Mouse (Mus musculus): ENCODE measurements around the gene Rpap2. TPM values are rescaled to one million over a fixed set of nuclear protein-coding genes. Genes with fewer than 3 reads are reported as not detected.
A peak's percentile ranks its signal among the peaks of the same experiment; 100 is the strongest.

The Rpap2 gene
- polyA plus RNA-seq, 1 experiment from 2014 or later: 23.1 TPM

DNA sequence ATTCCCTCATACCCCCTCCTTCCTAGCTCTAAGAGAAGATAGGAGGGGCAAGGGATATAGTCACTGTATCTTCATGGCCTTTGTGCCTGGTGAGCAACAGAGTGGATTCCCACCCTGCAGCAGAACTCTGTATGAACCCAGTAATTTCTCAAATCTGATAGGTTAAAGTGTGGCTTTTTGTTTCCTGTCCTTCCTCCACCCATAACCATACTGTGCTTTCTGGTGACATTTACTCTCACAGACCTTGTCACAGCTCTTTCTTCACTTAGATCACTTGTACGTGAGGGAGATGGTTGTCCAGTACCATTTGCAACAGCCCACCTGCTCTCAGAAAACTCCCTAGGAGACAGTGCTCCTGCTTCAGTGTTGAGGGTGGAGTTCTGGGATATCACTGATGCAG, 53.3 kb downstream of the Rpap2 start:
- WGBS: 88% methylated on average over 1 of the region's 1 CpGs

DNA sequence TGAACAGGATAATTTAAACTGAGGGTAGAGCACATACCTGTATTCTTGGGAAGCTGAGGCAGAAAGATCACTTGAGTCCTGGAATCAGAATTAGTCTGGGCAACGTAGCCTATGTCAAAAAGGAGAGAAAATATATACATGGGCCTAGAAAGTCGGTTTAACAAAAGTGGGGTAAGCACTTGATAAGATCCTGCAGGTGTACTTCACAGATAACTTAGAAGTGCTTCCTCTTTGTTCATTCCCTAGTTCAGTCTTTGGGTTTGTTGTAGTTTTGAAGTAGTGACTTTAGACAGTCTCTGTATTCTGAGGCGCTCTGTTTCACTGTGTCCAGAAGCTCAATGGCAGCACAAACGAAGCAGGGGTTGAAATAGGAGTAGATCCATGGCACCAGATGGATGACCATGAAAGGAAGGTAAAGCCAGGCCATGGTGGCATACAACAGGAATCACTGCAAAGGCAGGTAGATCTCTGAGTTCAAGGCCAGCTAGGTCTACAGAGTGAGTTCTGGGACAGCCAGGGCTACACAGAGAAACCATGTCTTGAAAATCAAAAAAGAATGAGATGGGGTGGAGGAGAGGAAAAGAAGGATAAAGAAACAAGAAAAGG, 55.0 kb downstream of the Rpap2 start:
- no peaks in the 10 kb centered on the region for H3K27me3 ChIP-seq (ENCODE audit: control insufficient read depth, insufficient read depth, low read length)
- H3K9ac ChIP-seq (ENCODE audit: low read length): no peak overlapping the region
- no peaks in the 10 kb centered on the region for H3K9me3 ChIP-seq (ENCODE audit: control insufficient read depth, low read length)
- H3K36me3 ChIP-seq (ENCODE audit: control insufficient read depth, insufficient read depth, low read length): no peaks in the 10 kb centered on the region
- H3K4me3 ChIP-seq (ENCODE audit: low read depth, low read length): no peak overlapping the region
- ATAC-seq (ENCODE audit: low FRiP score) (no peak), DNase-seq (ENCODE audit: low spot score, missing footprints) (no peak)
- H3K4me1 ChIP-seq (ENCODE audit: control insufficient read depth, insufficient read depth, low read length): no peaks in the 10 kb centered on the region
- WGBS: 88% methylated on average over 4 of the region's 4 CpGs
- no peak overlapping the region for H3K27ac ChIP-seq (ENCODE audit: low read depth, low read length)
- no peak overlapping the region for H3K4me2 ChIP-seq

More for the DNA sequence above, 53.3 kb downstream of the Rpap2 start:
- H3K4me3 ChIP-seq (ENCODE audit: low read depth, low read length): no peak overlapping the region
- DNase-seq (ENCODE audit: low spot score, missing footprints) (no peak), ATAC-seq (ENCODE audit: low FRiP score) (no peak)
- H3K27ac ChIP-seq (ENCODE audit: low read depth, low read length): no peak overlapping the region
- no peaks in the 10 kb centered on the region for H3K36me3 ChIP-seq (ENCODE audit: control insufficient read depth, insufficient read depth, low read length)
- no peak overlapping the region for H3K9ac ChIP-seq (ENCODE audit: low read length)
- H3K27me3 ChIP-seq (ENCODE audit: control insufficient read depth, insufficient read depth, low read length): no peaks in the 10 kb centered on the region
- H3K4me1 ChIP-seq (ENCODE audit: control insufficient read depth, insufficient read depth, low read length): no peaks in the 10 kb centered on the region
- no peaks in the 10 kb centered on the region for H3K9me3 ChIP-seq (ENCODE audit: control insufficient read depth, low read length)
- H3K4me2 ChIP-seq: no peak overlapping the region

DNA sequence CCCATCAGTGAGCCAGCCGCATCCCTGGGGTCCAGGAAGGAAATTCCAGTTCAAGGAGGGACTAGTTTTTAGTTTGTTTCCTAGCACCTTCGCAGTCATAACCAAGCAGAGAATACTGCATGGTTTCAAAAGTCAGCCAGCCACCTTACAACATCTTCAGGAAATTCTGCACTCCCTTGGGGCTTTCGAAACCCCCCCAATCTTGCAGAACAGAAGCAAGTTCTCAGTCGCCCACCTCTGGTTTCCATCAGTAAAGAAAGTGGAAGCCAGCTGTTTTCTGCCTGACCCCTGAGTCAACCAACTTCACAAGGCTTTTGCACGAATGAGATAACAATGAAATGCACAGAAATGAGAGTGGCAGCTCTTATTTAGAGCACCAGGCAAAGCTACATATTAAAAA, 81.2 kb downstream of the Rpap2 start:
- 69% methylated on average over 5 of the region's 5 CpGs for WGBS
- Histone ChIP-seq H3K27me3 (ENCODE audit: control insufficient read depth, insufficient read depth, low read length) (no peaks in the 10 kb centered on the region), H3K36me3 (ENCODE audit: control insufficient read depth, insufficient read depth, low read length) (no peaks in the 10 kb centered on the region), H3K27ac (ENCODE audit: low read depth, low read length) (no peak overlapping the region), H3K9ac (ENCODE audit: low read length) (no peak overlapping the region), H3K4me1 (ENCODE audit: control insufficient read depth, insufficient read depth, low read length) (no peaks in the 10 kb centered on the region), H3K4me3 (ENCODE audit: low read depth, low read length) (no peak overlapping the region), H3K4me2 (no peak overlapping the region), H3K9me3 (ENCODE audit: control insufficient read depth, low read length) (no peaks in the 10 kb centered on the region)
- ATAC-seq (ENCODE audit: low FRiP score) (no peak), DNase-seq (ENCODE audit: low spot score, missing footprints) (no peak)

DNA sequence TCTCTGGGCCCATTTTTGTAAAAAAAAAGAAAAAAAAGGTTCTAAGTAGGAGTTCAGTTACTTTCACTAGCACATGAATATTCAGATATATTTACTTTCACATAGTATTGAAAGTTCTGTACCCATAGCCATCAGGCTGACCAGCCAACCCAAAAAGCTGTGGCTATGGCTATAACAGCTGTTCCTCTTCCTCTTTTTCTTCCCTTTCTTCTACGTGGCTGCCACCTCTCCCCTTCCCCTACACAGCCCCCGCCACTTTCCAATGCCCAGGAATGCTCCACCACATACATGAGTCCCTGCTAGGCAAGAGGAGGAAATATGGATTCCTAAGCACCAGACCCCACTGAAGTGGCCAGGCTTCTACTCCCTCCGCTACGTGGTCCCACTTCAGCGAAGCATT, 84.1 kb downstream of the Rpap2 start:
- Histone ChIP-seq H3K9me3 (ENCODE audit: control insufficient read depth, low read length) (no peaks in the 10 kb centered on the region), H3K27ac (ENCODE audit: low read depth, low read length) (no peak overlapping the region), H3K9ac (ENCODE audit: low read length) (no peak overlapping the region), H3K4me1 (ENCODE audit: control insufficient read depth, insufficient read depth, low read length) (no peaks in the 10 kb centered on the region), H3K4me3 (ENCODE audit: low read depth, low read length) (no peak overlapping the region), H3K4me2 (no peak overlapping the region), H3K36me3 (ENCODE audit: control insufficient read depth, insufficient read depth, low read length) (no peaks in the 10 kb centered on the region), H3K27me3 (ENCODE audit: control insufficient read depth, insufficient read depth, low read length) (no peaks in the 10 kb centered on the region)
- 88% methylated on average over 5 of the region's 5 CpGs for whole genome bisulfite sequencing
- no peak for ATAC-seq (ENCODE audit: low FRiP score)
- DNase-seq (ENCODE audit: low spot score, missing footprints): no peak

DNA sequence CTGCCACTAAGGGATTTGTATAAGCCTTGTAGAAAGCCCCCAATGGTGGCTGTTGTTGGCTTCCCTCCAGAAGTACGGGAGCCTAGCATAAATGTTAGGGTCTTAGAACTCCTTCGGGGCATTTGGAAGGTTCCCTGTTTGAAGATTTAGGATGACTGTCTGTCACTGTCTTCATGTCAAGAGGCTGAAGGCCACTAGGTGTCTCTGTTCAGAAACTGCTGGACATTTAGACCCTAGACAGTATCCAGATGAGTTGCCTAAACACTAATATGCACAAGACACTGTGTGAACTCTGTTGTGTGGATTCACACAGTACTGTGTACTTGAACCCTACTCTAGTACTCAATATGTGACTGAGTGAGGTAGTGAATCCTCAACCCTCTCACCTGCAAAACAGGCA, 87.2 kb downstream of the Rpap2 start:
- Histone ChIP-seq H3K4me3 (ENCODE audit: low read depth, low read length) (no peak overlapping the region), H3K4me1 (ENCODE audit: control insufficient read depth, insufficient read depth, low read length) (0 out of 2 replicates have a peak, but pooled peaks cover 2% of the 10 kb centered on the region), H3K9me3 (ENCODE audit: control insufficient read depth, low read length) (no peaks in the 10 kb centered on the region), H3K27ac (ENCODE audit: low read depth, low read length) (no peak overlapping the region), H3K36me3 (ENCODE audit: control insufficient read depth, insufficient read depth, low read length) (no peaks in the 10 kb centered on the region), H3K9ac (ENCODE audit: low read length) (no peak overlapping the region), H3K27me3 (ENCODE audit: control insufficient read depth, insufficient read depth, low read length) (peaks cover 3% of the 10 kb centered on the region), H3K4me2 (no peak overlapping the region)
- DNase-seq (ENCODE audit: low spot score, missing footprints): no peak
- WGBS: 89% methylated on average over 2 of the region's 2 CpGs
- no peak for ATAC-seq (ENCODE audit: low FRiP score)

DNA sequence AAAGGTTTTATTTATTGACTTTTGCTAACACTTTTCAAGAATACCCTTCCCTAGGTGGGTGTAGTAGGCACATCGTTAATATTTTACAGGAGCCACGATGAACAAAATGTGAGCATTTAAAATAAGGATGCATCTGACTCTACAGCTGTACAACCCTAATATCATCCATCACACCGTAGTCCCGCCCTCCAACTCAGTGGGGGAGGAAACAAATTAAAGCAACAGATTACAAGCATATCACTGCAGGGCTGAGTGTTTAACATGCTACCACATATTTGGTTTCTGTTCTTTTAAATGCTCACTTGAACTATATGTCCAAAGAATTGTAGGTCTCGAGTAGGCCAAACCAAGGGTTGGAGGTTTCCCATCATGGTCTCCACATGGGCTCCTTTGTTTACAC, 90.0 kb downstream of the Rpap2 start:
- Histone ChIP-seq H3K27me3 (ENCODE audit: control insufficient read depth, insufficient read depth, low read length) (peaks cover 3% of the 10 kb centered on the region), H3K4me2 (no peak overlapping the region), H3K36me3 (ENCODE audit: control insufficient read depth, insufficient read depth, low read length) (no peaks in the 10 kb centered on the region), H3K4me3 (ENCODE audit: low read depth, low read length) (no peak overlapping the region), H3K4me1 (ENCODE audit: control insufficient read depth, insufficient read depth, low read length) (0 out of 2 replicates have a peak, but pooled peaks cover 2% of the 10 kb centered on the region), H3K9ac (ENCODE audit: low read length) (no peak overlapping the region), H3K9me3 (ENCODE audit: control insufficient read depth, low read length) (no peaks in the 10 kb centered on the region), H3K27ac (ENCODE audit: low read depth, low read length) (no peak overlapping the region)
- WGBS: 94% methylated on average over 5 of the region's 5 CpGs
- ATAC-seq (ENCODE audit: low FRiP score): no peak
- DNase-seq (ENCODE audit: low spot score, missing footprints): peak; percentile 39

DNA sequence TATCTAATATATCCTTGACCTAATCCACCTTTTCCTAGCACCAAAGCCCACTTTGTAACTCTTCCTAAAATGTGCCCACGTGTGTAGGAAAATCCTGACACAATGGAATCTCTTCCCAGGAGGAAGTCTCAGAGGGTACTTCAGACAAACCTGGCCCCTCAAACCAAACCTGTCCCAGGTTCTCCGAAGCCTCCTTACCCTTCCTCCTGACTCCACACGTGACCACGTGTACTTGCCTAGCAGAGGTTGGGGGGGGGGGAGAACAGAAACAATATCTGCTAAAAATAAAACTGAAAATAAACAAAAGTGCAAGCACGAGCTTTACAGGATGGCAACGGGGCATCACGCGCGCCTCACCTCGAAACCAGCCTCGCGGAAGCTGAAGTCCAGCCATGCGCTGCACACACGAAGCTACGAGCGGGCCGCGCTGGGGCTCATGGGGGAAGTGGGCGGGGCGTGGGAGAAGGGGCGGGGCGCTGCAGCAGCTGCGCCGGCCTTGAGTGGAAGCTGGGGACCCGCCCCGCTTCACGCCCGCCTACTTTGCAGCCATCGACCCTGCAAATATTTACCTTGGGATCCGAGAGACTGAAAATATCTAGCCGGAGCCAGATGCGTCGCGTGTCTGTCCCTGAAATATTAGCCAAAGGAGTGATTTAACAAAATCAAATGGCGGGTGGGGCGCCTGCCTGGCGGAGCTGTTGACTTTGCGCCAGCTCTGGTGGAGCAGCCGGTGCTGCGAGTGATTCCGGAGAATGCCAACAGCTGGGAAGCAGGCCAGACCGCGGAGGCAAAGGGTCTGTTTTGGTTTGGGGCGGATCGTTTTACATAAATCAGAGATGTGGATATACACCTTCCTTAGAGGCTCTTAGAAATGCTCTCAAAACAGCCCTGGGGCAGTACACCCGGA, 90.7 kb downstream of the Rpap2 start:
- peak; percentile 98 for DNase-seq (ENCODE audit: low spot score, missing footprints)
- H3K4me2 ChIP-seq: peak overlapping the region; percentile 53
- H3K4me1 ChIP-seq (ENCODE audit: control insufficient read depth, insufficient read depth, low read length): 0 out of 2 replicates have a peak, but pooled peaks cover 2% of the 10 kb centered on the region
- H3K27ac ChIP-seq (ENCODE audit: low read depth, low read length): no peak overlapping the region
- no peaks in the 10 kb centered on the region for H3K36me3 ChIP-seq (ENCODE audit: control insufficient read depth, insufficient read depth, low read length)
- peak; percentile 96 for ATAC-seq (ENCODE audit: low FRiP score)
- peak overlapping the region; percentile 29 for H3K9ac ChIP-seq (ENCODE audit: low read length)
- 20% methylated on average over 46 of the region's 46 CpGs for WGBS
- H3K4me3 ChIP-seq (ENCODE audit: low read depth, low read length): peak overlapping the region; percentile 31
- H3K9me3 ChIP-seq (ENCODE audit: control insufficient read depth, low read length): no peaks in the 10 kb centered on the region
- peaks cover 3% of the 10 kb centered on the region for H3K27me3 ChIP-seq (ENCODE audit: control insufficient read depth, insufficient read depth, low read length)

DNA sequence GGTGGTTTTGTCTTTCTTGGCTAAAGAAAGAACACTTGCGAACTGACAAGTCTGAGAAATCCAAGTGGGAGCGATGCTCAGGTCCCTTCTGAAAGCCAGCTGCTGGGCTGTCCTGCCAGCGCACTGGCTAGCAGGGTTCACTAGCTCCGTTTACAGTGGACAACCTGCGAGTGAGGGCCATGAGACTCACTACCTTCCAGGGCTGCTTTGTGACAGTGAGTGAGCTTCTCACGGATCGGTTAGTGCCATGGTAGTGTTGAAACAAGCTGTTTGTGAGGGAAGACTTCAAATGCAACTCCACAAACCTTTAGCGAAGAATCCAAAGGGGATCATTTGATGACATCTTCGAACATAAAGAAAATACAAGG, 91.3 kb downstream of the Rpap2 start:
- no peak for DNase-seq (ENCODE audit: low spot score, missing footprints)
- Histone ChIP-seq H3K4me3 (ENCODE audit: low read depth, low read length) (peak overlapping the region; percentile 31), H3K9ac (ENCODE audit: low read length) (peak overlapping the region; percentile 29; the same call in 1 of the 2 replicates), H3K27me3 (ENCODE audit: control insufficient read depth, insufficient read depth, low read length) (peaks cover 3% of the 10 kb centered on the region), H3K4me2 (peak overlapping the region; percentile 53), H3K36me3 (ENCODE audit: control insufficient read depth, insufficient read depth, low read length) (no peaks in the 10 kb centered on the region), H3K4me1 (ENCODE audit: control insufficient read depth, insufficient read depth, low read length) (0 out of 2 replicates have a peak, but pooled peaks cover 2% of the 10 kb centered on the region), H3K9me3 (ENCODE audit: control insufficient read depth, low read length) (no peaks in the 10 kb centered on the region), H3K27ac (ENCODE audit: low read depth, low read length) (no peak overlapping the region)
- ATAC-seq (ENCODE audit: low FRiP score): peak; percentile 57; the same call in 1 of the 2 replicates
- 30% methylated on average over 9 of the region's 9 CpGs for WGBS

DNA sequence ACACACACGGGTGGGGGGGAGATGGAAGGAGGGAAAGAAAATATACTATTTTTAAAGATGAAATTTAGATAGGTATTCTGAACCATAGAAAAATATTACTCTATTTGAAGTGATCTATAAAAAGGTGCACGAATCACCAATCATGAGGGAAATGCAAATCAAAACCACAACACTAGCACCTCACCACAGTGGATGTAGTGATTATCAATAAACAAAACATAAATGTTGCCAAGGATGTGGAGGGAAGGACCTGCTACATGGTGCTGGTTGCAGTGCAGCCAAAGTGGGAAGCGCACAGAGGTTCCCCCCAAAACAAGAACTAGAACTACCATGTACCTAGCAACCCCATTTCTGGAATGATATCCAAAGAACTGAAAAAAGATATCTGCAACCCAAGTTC, 97.8 kb downstream of the Rpap2 start:
- no peaks in the 10 kb centered on the region for H3K9me3 ChIP-seq (ENCODE audit: control insufficient read depth, low read length)
- DNase-seq (ENCODE audit: low spot score, missing footprints) (peak; percentile 33), ATAC-seq (ENCODE audit: low FRiP score) (no peak)
- H3K27me3 ChIP-seq (ENCODE audit: control insufficient read depth, insufficient read depth, low read length): no peaks in the 10 kb centered on the region
- H3K4me1 ChIP-seq (ENCODE audit: control insufficient read depth, insufficient read depth, low read length): no peaks in the 10 kb centered on the region
- H3K4me2 ChIP-seq: no peak overlapping the region
- no peak overlapping the region for H3K4me3 ChIP-seq (ENCODE audit: low read depth, low read length)
- whole genome bisulfite sequencing: 84% methylated on average over 3 of the region's 3 CpGs
- H3K9ac ChIP-seq (ENCODE audit: low read length): no peak overlapping the region
- no peaks in the 10 kb centered on the region for H3K36me3 ChIP-seq (ENCODE audit: control insufficient read depth, insufficient read depth, low read length)
- no peak overlapping the region for H3K27ac ChIP-seq (ENCODE audit: low read depth, low read length)

All from midbrain, embryonic 11.5 days (tissue).